Mouse (Mus musculus) heart, postnatal 0 days (tissue): Measurements from ENCODE around the gene Dhdds.

ENCODE experiments used
- CTCF ChIP-seq: IDR thresholded peaks from 2 replicates; pipeline ENCODE4 v1.5.1; 2016; ENCODE audit warnings: antibody characterized with exemption, control low read depth, low read depth
- EP300 ChIP-seq: IDR thresholded peaks from 2 replicates; pipeline ENCODE4 v1.6.1; 2016; ENCODE audit warnings: antibody characterized with exemption, low read depth

DNA sequence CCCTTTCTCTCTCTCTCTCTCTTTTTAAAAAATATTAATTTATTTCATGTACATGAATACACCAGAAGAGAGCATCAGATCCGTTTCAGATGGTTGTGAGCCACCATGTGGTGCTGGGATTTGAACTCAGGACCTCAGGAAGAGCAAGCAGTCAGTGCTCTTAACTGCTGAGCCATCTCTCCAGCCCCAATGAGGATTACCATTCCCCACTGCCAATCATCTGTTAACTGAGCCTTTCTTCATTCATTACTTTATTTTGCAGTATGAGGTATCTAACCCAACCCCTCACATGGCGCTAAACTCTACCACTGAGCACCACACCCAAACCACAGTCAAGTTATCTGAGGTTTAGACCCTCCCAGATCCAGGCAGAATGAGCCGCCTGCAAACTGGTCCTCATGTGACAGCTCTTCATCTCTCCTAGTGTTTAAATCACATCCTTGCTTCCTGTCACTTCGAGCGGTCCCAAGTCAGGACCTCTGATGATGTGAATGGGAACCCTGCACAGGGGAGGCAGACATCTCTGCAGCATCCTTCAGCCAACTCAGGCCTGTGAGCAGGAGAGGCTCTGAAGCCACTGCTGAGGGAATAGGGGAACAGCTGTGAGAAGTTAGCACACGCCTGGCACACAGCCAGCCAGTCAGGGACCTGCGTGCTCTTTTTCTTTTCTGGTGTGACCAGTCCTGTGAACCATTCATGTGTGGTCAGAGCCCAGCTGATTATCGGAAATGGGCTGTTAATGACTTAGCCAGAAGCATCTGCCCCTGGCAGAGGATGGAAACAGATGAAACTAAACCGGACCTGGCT, 40.8 kb upstream of the Dhdds start:
- TF ChIP-seq EP300: no peak
- TF ChIP-seq CTCF: no peak
